ENCODE assay signal across 9 mouse cellular contexts in genomic region chr5:102419089-102419488, GRCm38 (mm10).
DNase-seq lines count a peak whose midpoint lies in the region; ATAC-seq and TF ChIP-seq lines count a peak whose summit lies in the region.
"Had no signal": no experiment of that assay in that cellular context is flagged by ENCODE, and none has a peak within 500 bp of the region (broad histone marks: within the 10 kb centered on the region; RNA-seq: fewer than 3 reads in every experiment).

No protein-coding gene starts in this region.

- ATAC-seq in liver, postnatal 0 days = no peak
- no peak for ATAC-seq in liver, embryonic 12.5 days
- peak; percentile 96 for ATAC-seq in granulocyte monocyte progenitor cell, adult 5-6 weeks (replicated peaks; ENCODE audit: poor library complexity, severe bottlenecking)
- ATAC-seq in neutrophil, adult 5-6 weeks (ENCODE audit: extremely low read depth, insufficient number of reproducible peaks, low FRiP score, poor library complexity, severe bottlenecking) = 0 out of 2 replicates have a peak, but pooled peaks have one; percentile 26

- H3K4me3 ChIP-seq in liver, postnatal 0 days (ENCODE audit: low read depth, low read length) = no peak overlapping the region
- no peak overlapping the region for H3K4me3 ChIP-seq in liver, embryonic 12.5 days
- H3K4me3 ChIP-seq: midbrain, embryonic 12.5 days had no signal

- H3K4me2 ChIP-seq in liver, postnatal 0 days (ENCODE audit: low read depth, low read length) = no peak overlapping the region
- H3K4me2 ChIP-seq in liver, embryonic 12.5 days = no peak overlapping the region
- H3K4me2 ChIP-seq: midbrain, embryonic 12.5 days had no signal

- no peaks in the 10 kb centered on the region for H3K4me1 ChIP-seq in liver, postnatal 0 days (ENCODE audit: insufficient read depth)
- H3K4me1 ChIP-seq in liver, embryonic 12.5 days = no peaks in the 10 kb centered on the region
- H3K4me1 ChIP-seq: midbrain, embryonic 12.5 days had no signal

- no peaks in the 10 kb centered on the region for H3K9me3 ChIP-seq in liver, postnatal 0 days (ENCODE audit: low read length)
- no peaks in the 10 kb centered on the region for H3K9me3 ChIP-seq in liver, embryonic 12.5 days (replicated peaks)
- H3K9me3 ChIP-seq: midbrain, embryonic 12.5 days had no signal

- peak; percentile 26 for DNase-seq in adrenal gland, postnatal 10 days
- DNase-seq in adrenal gland, postnatal 25 days = no peak
- peak; percentile 33 for DNase-seq in liver, postnatal 0 days
- DNase-seq in right cerebral cortex, postnatal 4 days = no peak
- no peak for DNase-seq in left cerebral cortex, adult 18-20 months (ENCODE audit: low spot score in 2 of 2)

- H3K36me3 ChIP-seq in liver, postnatal 0 days (replicated peaks; ENCODE audit: insufficient read depth, low read length) = no peaks in the 10 kb centered on the region
- no peaks in the 10 kb centered on the region for H3K36me3 ChIP-seq in liver, embryonic 12.5 days
- H3K36me3 ChIP-seq: midbrain, embryonic 12.5 days had no signal

- no peaks in the 10 kb centered on the region for H3K27me3 ChIP-seq in liver, postnatal 0 days (ENCODE audit: insufficient read depth, low read length)
- H3K27me3 ChIP-seq in liver, embryonic 12.5 days (replicated peaks) = no peaks in the 10 kb centered on the region
- H3K27me3 ChIP-seq: midbrain, embryonic 12.5 days had no signal

- no peak for TF ChIP-seq EP300 in liver, postnatal 0 days (IDR thresholded peaks at IDR 0.05; ENCODE audit: low read depth)

- H3K9ac ChIP-seq in liver, postnatal 0 days (replicated peaks) = no peak overlapping the region
- no peak overlapping the region for H3K9ac ChIP-seq in liver, embryonic 12.5 days
- H3K9ac ChIP-seq: midbrain, embryonic 12.5 days had no signal

- 27% methylated on average over 1 of the region's 1 CpGs for WGBS in liver, postnatal 0 days (ENCODE audit: insufficient replicate concordance)
- 19% methylated on average over 1 of the region's 1 CpGs for WGBS in liver, embryonic 12.5 days (ENCODE audit: insufficient replicate concordance)

- H3K27ac ChIP-seq in liver, postnatal 0 days (ENCODE audit: low read depth) = no peak overlapping the region
- no peak overlapping the region for H3K27ac ChIP-seq in liver, embryonic 12.5 days
- H3K27ac ChIP-seq: midbrain, embryonic 12.5 days had no signal

- TF ChIP-seq CTCF in liver, postnatal 0 days (IDR thresholded peaks at IDR 0.05; ENCODE audit: low read depth) = peak; percentile 74

Comparison
In these comparisons a context has a peak if more than half of its experiments do, and no peak if none do; other contexts are left out.
1. DNase-seq: peak in adrenal gland, postnatal 10 days (single experiment) and liver, postnatal 0 days (single experiment); none in adrenal gland, postnatal 25 days (single experiment), right cerebral cortex, postnatal 4 days (single experiment) and left cerebral cortex, adult 18-20 months (0 of 2).
2. ATAC-seq: peak in granulocyte monocyte progenitor cell, adult 5-6 weeks (single experiment) and neutrophil, adult 5-6 weeks (single experiment); none in liver, postnatal 0 days (single experiment) and liver, embryonic 12.5 days (single experiment).